Mouse (Mus musculus) MEL (cell line): ENCODE results near the gene Stat1.
A peak's percentile ranks its signal among the peaks of the same experiment; 100 is the strongest.

Experiments
- CTCF ChIP-seq, 3 experiments: IDR thresholded peaks in 2 of 3; conservative IDR thresholded peaks in 1 of 3; 2 replicates each; pipeline ENCODE4 v1.5.1; 2011 to 2012; ENCODE audit warnings: low read length in 3 of 3, low read depth in 2 of 3, mild to moderate bottlenecking in 2 of 3, improper control_type of control experiment in 1 of 3, inconsistent platforms in 1 of 3, mixed read lengths in 1 of 3, moderate library complexity in 1 of 3; ENCODE audit not compliant: control insufficient read depth in 1 of 3, insufficient read depth in 1 of 3, poor library complexity in 1 of 3, severe bottlenecking in 1 of 3
- HCFC1 ChIP-seq: IDR thresholded peaks from 2 replicates; pipeline ENCODE4 v1.6.1; 2012; ENCODE audit warnings: low read depth, mild to moderate bottlenecking, inconsistent platforms, low read length, improper control_type of control experiment, moderate library complexity
- SIN3A ChIP-seq: IDR thresholded peaks from 2 replicates; pipeline ENCODE4 v1.6.1; 2012; ENCODE audit warnings: low read length, improper control_type of control experiment, inconsistent platforms
- TAL1 ChIP-seq: IDR thresholded peaks from 2 replicates; pipeline ENCODE4 v1.6.1; 2012; ENCODE audit warnings: mild to moderate bottlenecking, inconsistent platforms, low read length, moderate library complexity, mixed read lengths

- no peak for TF ChIP-seq SIN3A
- no peak for TF ChIP-seq TAL1
- no peak for TF ChIP-seq HCFC1
- peak; percentile 10 to 76 (median 55); a peak in 4 of 6 replicates for TF ChIP-seq CTCF (IDR thresholded peaks at IDR 0.05 in 2 of 3, conservative IDR thresholded peaks at IDR 0.05 in 1 of 3; ENCODE audit: control insufficient read depth in 1 of 3, insufficient read depth in 1 of 3, low read depth in 2 of 3, low read length in 3 of 3, poor library complexity in 1 of 3, severe bottlenecking in 1 of 3)
Measured at GRCm38 (mm10) chr1:52098618-52099232, 20.5 kb upstream of the Stat1 start.
